Mouse (Mus musculus) lung, postnatal 10 days (tissue): ENCODE data around the gene Pced1b.

Experiments
- DNase-seq: peaks from one replicate; pipeline ENCODE4 v3.0.0; 2021

Pced1b gene

GRCm38 (mm10) chr15:97257206-97257775, 10.4 kb downstream of the Pced1b start:
- DNase-seq, result peak; percentile 29

- DNase-seq, result no peak
These were observed 11.8 kb downstream of the Pced1b start for GRCm38 (mm10) chr15:97258483-97259230.

GRCm38 (mm10) chr15:97259300-97259699, 12.4 kb downstream of the Pced1b start:
- no peak for DNase-seq

DNA sequence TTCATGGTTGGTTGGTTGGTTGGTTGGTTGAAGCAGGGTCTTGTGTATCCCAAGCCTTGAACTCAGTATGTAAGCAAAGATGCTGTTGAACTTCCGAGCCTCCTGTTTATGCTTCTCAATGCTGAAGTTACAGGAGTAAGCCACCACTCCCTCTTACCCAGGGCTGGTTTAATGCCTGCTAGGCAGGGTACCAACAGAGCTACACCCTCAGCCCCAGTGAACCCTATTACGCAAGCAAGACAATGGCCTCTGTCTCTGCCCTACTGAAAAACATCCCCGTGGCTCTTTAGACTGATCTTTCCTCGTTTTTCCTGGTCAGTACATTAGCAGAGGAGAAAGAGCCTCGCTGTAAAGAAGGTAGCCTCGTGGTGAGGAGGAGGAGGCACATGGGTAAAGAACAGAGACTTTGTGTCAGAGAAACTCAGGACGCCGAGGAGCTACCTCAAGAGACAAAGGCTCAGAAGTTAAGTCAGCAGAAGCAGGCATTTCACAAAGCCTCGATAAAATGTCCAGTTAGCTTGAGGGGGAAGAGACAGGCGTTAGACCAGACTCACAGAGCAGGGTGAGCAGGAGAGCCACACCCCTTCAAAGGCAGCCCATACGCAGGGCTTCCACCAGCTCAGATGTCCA, 13.2 kb downstream of the Pced1b start:
- DNase-seq, result no peak

- no peak for DNase-seq
These were observed 15.3 kb downstream of the Pced1b start for GRCm38 (mm10) chr15:97262251-97262650.

GRCm38 (mm10) chr15:97266236-97266845, 19.4 kb downstream of the Pced1b start:
- no peak for DNase-seq

- DNase-seq, result no peak
These were observed 20.3 kb downstream of the Pced1b start for GRCm38 (mm10) chr15:97267094-97267695.

GRCm38 (mm10) chr15:97271985-97272697, 25.2 kb downstream of the Pced1b start:
- peak; percentile 56 for DNase-seq

DNA sequence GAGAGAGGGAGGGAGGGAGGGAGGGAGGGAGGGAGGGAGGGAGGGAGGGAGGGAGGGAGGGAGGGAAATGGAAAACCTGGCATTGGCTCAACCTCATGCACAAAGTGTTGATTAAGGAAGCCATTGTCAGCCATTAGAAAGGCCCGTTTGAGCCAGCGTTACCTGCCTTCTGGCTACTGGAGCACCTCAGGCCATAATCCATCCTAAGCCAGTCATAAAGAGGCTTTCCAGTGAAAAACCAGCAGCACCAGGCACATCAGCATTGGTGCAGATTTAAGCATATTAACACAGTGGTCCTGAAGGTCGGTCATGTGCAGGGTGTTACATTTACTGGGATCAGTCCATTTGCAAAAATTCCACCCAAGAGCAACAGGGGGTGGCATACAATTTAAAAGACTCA, 25.9 kb downstream of the Pced1b start:
- no peak for DNase-seq

GRCm38 (mm10) chr15:97275626-97276395, 28.9 kb downstream of the Pced1b start:
- no peak for DNase-seq

DNA sequence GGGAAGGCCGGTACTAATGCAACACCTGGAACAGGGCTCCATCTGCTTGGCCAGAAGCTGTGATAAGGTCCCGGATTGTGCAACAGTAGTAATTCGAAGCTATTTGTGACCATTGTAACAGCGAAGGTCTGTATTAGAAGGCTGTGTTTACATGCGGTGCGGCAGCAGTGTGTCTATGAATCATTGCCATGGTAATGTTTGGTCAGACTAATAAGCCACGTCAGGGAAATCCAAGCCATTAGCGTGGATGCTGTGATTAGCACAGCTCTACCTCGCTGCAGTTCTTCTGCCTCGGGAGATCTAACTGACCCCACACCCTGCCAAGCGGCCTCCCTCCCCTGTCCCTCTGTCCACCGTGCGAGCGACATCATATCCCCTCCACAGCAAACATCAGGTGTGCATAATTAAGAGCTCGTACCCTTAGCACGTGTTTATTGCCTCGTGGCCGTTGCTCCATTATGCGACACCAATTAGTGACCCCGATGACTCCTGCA, 29.8 kb downstream of the Pced1b start:
- no peak for DNase-seq

DNA sequence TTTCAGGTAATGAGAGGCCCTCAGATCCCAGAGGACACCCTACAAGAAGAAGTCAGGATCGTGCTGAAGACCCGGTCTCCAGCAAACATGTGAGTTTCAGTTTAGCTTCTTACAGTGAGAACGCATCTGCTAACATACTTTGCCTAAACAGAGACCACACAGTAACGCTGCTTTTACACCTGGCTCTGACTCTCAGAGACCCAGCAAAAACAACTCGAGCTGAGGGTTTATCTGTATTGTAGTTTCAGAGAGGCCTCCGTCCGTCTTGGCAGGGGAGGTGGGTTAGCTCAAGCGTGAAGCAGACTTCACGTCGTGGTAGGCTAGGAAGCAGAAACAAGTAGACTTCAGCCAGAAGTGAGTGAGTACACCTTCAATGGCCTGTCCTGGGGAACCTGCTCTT, 30.4 kb downstream of the Pced1b start:
- no peak for DNase-seq

- DNase-seq, result no peak
These were observed 31.5 kb downstream of the Pced1b start for GRCm38 (mm10) chr15:97278340-97278948.

GRCm38 (mm10) chr15:97280131-97280530, 33.2 kb downstream of the Pced1b start:
- DNase-seq, result no peak

DNA sequence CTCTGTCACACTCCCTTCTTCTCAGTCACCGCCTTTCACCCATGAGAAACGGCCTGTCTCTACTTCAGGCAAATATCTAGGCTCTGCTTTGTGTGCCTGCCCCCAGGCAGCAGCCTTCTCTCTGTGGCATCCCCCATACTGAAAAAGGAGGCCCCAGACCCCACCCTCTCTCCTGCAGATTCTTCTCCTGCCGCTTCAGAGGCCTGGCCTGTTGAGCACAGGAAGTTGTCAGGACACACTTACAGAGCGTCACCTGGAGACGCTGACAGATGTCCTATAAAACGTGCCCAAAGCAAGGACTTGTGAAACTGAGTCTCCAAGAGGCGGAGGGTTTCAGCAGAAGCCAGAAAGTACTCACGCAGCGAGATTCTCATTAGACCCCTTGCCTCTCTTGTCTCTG, 33.9 kb downstream of the Pced1b start:
- no peak for DNase-seq

DNA sequence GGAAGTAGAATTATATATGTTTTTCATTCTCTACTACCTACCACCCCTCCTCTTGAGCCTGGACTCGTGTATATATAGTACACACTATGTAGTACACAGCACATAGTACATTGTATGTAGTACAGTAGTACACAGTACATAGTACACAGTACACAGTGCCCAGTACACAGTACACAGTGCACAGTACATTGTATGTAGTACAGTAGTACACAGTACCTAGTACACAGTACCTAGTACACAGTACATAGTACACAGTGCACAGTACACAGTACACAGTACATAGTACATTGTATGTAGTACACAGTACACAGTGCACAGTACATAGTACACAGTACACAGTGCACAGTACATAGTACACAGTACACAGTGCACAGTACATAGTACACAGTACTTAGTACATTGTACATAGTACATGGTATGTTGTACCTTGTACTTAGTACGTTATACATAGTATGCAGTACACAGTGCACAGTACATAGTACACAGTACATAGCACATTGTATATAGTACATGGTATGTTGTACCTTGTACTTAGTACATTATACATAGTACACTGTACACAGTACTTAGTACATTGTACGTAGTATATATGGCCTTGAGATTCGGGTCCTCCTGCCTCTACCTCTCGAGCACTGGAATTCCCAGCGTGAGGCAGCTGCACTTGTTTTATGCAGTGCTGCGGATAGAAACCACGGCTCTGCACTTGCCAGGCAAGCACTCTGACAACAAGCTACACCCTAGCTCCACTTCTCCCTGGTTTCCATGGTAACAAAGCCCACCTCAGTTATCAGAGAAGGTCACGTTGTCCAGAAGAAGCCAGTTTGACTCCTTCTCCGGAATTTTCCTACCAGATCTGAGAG, 35.0 kb downstream of the Pced1b start:
- no peak for DNase-seq

GRCm38 (mm10) chr15:97282572-97282881, 35.6 kb downstream of the Pced1b start:
- no peak for DNase-seq

- no peak for DNase-seq
These were observed 37.3 kb downstream of the Pced1b start for GRCm38 (mm10) chr15:97284201-97284600.

DNA sequence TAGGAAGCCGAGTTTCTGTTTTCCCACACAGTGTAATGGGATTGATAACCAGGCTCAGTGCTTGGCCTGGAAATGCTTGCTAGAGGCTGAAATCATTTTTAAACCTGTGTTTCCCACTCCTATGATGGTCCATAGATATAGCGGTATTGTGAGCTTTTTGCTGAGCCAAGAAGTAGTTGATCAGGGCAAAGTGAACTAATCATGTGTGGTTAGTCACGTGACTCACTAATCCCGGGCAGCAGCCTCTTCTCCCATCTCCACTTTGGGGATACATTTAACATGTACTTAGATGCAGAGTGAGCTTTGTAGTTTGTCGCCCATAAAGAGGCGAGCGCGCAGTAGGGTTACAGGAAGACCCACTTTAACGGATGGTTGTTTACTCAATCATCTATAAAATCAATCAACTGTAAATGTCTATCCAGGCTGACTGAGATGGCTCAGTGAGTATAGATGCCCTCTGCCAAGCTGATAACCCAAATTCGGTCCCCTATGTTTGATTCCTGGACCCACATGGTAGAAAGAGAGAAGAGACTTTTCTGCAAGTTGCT, 38.8 kb downstream of the Pced1b start:
- DNase-seq, result no peak

DNA sequence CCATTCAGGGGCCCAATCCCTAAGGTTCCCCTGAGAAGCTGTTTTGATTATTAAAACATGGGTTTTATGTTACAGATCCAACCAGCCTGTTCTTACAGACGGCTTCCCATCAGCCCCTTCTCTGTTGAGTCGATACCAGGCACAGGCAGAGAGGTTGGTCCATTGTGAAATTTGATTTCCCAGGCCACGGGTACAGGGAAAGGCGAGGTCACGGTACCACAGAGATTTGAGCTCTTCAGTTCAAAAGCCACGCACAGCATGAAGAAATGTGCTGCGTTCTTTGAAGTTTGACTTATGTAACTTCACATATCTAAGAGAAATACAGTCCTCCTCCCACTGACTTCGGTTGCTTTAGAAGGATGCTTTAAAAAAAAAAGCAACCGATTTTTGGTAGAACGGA, 39.8 kb downstream of the Pced1b start:
- no peak for DNase-seq
